Mouse (Mus musculus): ENCODE results near the gene Zfp873. TPM values are rescaled to one million over a fixed set of nuclear protein-coding genes. Genes with fewer than 3 reads are reported as not detected.
"Not testable (repeated sequence)": the region's sequence is repeated elsewhere in the genome, so short reads cannot be mapped to it uniquely, and the experiment has no call there.

Zfp873 gene
- total RNA-seq (2015) (6.5 and 13.5 TPM in 2 replicates), total RNA-seq (2017) (5.0 and 8.6 TPM in 2 replicates)

GRCm38 (mm10) chr10:82047597-82048459 lies at the start of gene Zfp873:
Gene Zfp873 (plus strand): TSS chr10:82048123.
- peak; percentile 98 for ATAC-seq (replicated peaks; ENCODE audit: poor library complexity)

- not testable (repeated sequence) for ATAC-seq (replicated peaks; ENCODE audit: poor library complexity)
Observed at GRCm38 (mm10) chr10:82003209-82003608, 44.7 kb upstream of the Zfp873 start.

GRCm38 (mm10) chr10:82004822-82005221 lies 43.1 kb upstream of the Zfp873 start:
- ATAC-seq (replicated peaks; ENCODE audit: poor library complexity) = peak; percentile 68

GRCm38 (mm10) chr10:82042191-82042590 lies 5.7 kb upstream of the Zfp873 start:
- no peak for ATAC-seq (replicated peaks; ENCODE audit: poor library complexity)

GRCm38 (mm10) chr10:82046603-82047002 lies 1.3 kb upstream of the Zfp873 start:
- ATAC-seq (replicated peaks; ENCODE audit: poor library complexity) = no peak

GRCm38 (mm10) chr10:82048460-82048804 lies 509 bp downstream of the Zfp873 start:
- ATAC-seq (replicated peaks; ENCODE audit: poor library complexity) = peak; percentile 13

- ATAC-seq (replicated peaks; ENCODE audit: poor library complexity) = peak; percentile 93
Observed at GRCm38 (mm10) chr10:82082728-82083621, 35.1 kb downstream of the Zfp873 start, which contains the start of gene BC024063. Gene BC024063 (plus strand): TSS chr10:82083353.

- not testable (repeated sequence) for ATAC-seq (replicated peaks; ENCODE audit: poor library complexity)
Observed at GRCm38 (mm10) chr10:82083622-82083971, 35.7 kb downstream of the Zfp873 start.

Other genes with a start within 250 kb of the Zfp873 start
- gene Gm4767, start 235.9 kb upstream of the Zfp873 start, total RNA-seq (2015) = 4.0 and 5.0 TPM in 2 replicates
- gene Gm4767, start 235.9 kb upstream of the Zfp873 start, total RNA-seq (2017) = 0.67 and 1.4 TPM in 2 replicates
- gene Gm32687, start 184.2 kb upstream of the Zfp873 start, total RNA-seq (2015) = 8.7 and 9.5 TPM in 2 replicates
- gene Gm32687, start 184.2 kb upstream of the Zfp873 start, total RNA-seq (2017) = 3.6 and 4.3 TPM in 2 replicates
- 1.3 TPM in 1 of 2 replicates, not detected in the other for gene Zfp781, start 117.6 kb upstream of the Zfp873 start, total RNA-seq (2015)
- gene Zfp781, start 117.6 kb upstream of the Zfp873 start, total RNA-seq (2017) = 0.27 TPM in 1 of 2 replicates, not detected in the other
- gene BC024063, start 35.2 kb downstream of the Zfp873 start, total RNA-seq (2015) = 0.29 and 0.94 TPM in 2 replicates
- gene BC024063, start 35.2 kb downstream of the Zfp873 start, total RNA-seq (2017) = 0.24 and 1.3 TPM in 2 replicates
- 3.8 and 7.8 TPM in 2 replicates for gene AU041133, start 79.9 kb downstream of the Zfp873 start, total RNA-seq (2015)
- 4.8 and 5.2 TPM in 2 replicates for gene AU041133, start 79.9 kb downstream of the Zfp873 start, total RNA-seq (2017)
- 3.3 and 10.2 TPM in 2 replicates for gene Zfp938, start 193.2 kb downstream of the Zfp873 start, total RNA-seq (2015)
- gene Zfp938, start 193.2 kb downstream of the Zfp873 start, total RNA-seq (2017) = 7.0 and 7.3 TPM in 2 replicates